Mouse (Mus musculus): ENCODE results near the gene Ccdc65. TPM values are rescaled to one million over a fixed set of nuclear protein-coding genes. Genes with fewer than 3 reads are reported as not detected.
A peak's percentile ranks its signal among the peaks of the same experiment; 100 is the strongest.
"Not testable (repeated sequence)": the region's sequence is repeated elsewhere in the genome, so short reads cannot be mapped to it uniquely, and the experiment has no call there.

The Ccdc65 gene
- polyA plus RNA-seq, 1 experiment: not detected

- Histone ChIP-seq H3K27ac (ENCODE audit: insufficient read depth, low read length) (no peak overlapping the region), H3K4me1 (ENCODE audit: control insufficient read depth, insufficient read depth, low read length) (no peaks in the 10 kb centered on the region), H3K9me3 (replicated peaks; ENCODE audit: control insufficient read depth, insufficient read depth, low read length, poor library complexity, severe bottlenecking) (no peaks in the 10 kb centered on the region), H3K36me3 (ENCODE audit: control insufficient read depth, insufficient read depth, low read length, poor library complexity, severe bottlenecking) (peaks cover 9% of the 10 kb centered on the region), H3K9ac (ENCODE audit: low read depth, poor library complexity, severe bottlenecking) (no peak overlapping the region), H3K4me3 (ENCODE audit: low read depth, low read length) (no peak overlapping the region), H3K27me3 (ENCODE audit: control insufficient read depth, insufficient read depth, low read length, poor library complexity, severe bottlenecking) (no peaks in the 10 kb centered on the region)
- TF ChIP-seq CTCF (IDR thresholded peaks at IDR 0.05; ENCODE audit: low read depth, low read length) (peak; percentile 70), POLR2A (IDR thresholded peaks at IDR 0.05; ENCODE audit: insufficient read depth, low read length) (no peak), EP300 (IDR thresholded peaks at IDR 0.05; ENCODE audit: insufficient read depth, low read depth, low read length) (no peak)
Measured at GRCm38 (mm10) chr15:98737881-98738280, 29.9 kb downstream of the Ccdc65 start.

DNA sequence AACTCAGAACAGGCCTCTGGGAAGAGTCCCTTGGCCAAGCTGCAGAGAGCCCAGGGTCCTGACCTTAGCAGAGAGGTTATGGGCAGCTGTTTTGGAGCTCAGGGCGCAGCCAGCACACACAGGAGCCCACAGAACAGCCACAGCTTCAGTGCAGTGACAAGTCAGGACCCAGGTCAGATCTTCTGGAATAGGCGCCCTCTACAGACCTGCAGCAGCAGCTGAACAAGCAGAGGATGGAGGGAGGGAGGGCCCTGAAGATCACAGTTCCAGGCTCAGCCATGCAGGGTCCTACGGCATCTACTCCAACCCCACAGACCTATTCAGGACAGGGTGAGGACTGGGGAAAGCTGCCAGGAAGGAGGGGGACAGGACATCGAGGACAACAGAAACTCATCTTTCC, 30.8 kb downstream of the Ccdc65 start:
- H3K4me1 ChIP-seq (ENCODE audit: control insufficient read depth, insufficient read depth, low read length): no peaks in the 10 kb centered on the region
- no peak overlapping the region for H3K4me3 ChIP-seq (ENCODE audit: low read depth, low read length)
- H3K9ac ChIP-seq (ENCODE audit: low read depth, poor library complexity, severe bottlenecking): no peak overlapping the region
- no peak overlapping the region for H3K27ac ChIP-seq (ENCODE audit: insufficient read depth, low read length)
- TF ChIP-seq EP300 (IDR thresholded peaks at IDR 0.05; ENCODE audit: insufficient read depth, low read depth, low read length): no peak
- TF ChIP-seq POLR2A (IDR thresholded peaks at IDR 0.05; ENCODE audit: insufficient read depth, low read length): no peak
- peak; percentile 67 for TF ChIP-seq CTCF (IDR thresholded peaks at IDR 0.05; ENCODE audit: low read depth, low read length)
- no peaks in the 10 kb centered on the region for H3K27me3 ChIP-seq (ENCODE audit: control insufficient read depth, insufficient read depth, low read length, poor library complexity, severe bottlenecking)
- no peaks in the 10 kb centered on the region for H3K9me3 ChIP-seq (replicated peaks; ENCODE audit: control insufficient read depth, insufficient read depth, low read length, poor library complexity, severe bottlenecking)
- peaks cover 9% of the 10 kb centered on the region for H3K36me3 ChIP-seq (ENCODE audit: control insufficient read depth, insufficient read depth, low read length, poor library complexity, severe bottlenecking)

- no peaks in the 10 kb centered on the region for H3K4me1 ChIP-seq (ENCODE audit: control insufficient read depth, insufficient read depth, low read length)
- TF ChIP-seq CTCF (IDR thresholded peaks at IDR 0.05; ENCODE audit: low read depth, low read length): no peak
- TF ChIP-seq POLR2A (IDR thresholded peaks at IDR 0.05; ENCODE audit: insufficient read depth, low read length): no peak
- no peak for TF ChIP-seq EP300 (IDR thresholded peaks at IDR 0.05; ENCODE audit: insufficient read depth, low read depth, low read length)
- H3K9ac ChIP-seq (ENCODE audit: low read depth, poor library complexity, severe bottlenecking): no peak overlapping the region
- no peak overlapping the region for H3K27ac ChIP-seq (ENCODE audit: insufficient read depth, low read length)
- peaks cover 9% of the 10 kb centered on the region for H3K36me3 ChIP-seq (ENCODE audit: control insufficient read depth, insufficient read depth, low read length, poor library complexity, severe bottlenecking)
- no peak overlapping the region for H3K4me3 ChIP-seq (ENCODE audit: low read depth, low read length)
- no peaks in the 10 kb centered on the region for H3K9me3 ChIP-seq (replicated peaks; ENCODE audit: control insufficient read depth, insufficient read depth, low read length, poor library complexity, severe bottlenecking)
- no peaks in the 10 kb centered on the region for H3K27me3 ChIP-seq (ENCODE audit: control insufficient read depth, insufficient read depth, low read length, poor library complexity, severe bottlenecking)
Measured at GRCm38 (mm10) chr15:98740219-98740618, 32.2 kb downstream of the Ccdc65 start.

DNA sequence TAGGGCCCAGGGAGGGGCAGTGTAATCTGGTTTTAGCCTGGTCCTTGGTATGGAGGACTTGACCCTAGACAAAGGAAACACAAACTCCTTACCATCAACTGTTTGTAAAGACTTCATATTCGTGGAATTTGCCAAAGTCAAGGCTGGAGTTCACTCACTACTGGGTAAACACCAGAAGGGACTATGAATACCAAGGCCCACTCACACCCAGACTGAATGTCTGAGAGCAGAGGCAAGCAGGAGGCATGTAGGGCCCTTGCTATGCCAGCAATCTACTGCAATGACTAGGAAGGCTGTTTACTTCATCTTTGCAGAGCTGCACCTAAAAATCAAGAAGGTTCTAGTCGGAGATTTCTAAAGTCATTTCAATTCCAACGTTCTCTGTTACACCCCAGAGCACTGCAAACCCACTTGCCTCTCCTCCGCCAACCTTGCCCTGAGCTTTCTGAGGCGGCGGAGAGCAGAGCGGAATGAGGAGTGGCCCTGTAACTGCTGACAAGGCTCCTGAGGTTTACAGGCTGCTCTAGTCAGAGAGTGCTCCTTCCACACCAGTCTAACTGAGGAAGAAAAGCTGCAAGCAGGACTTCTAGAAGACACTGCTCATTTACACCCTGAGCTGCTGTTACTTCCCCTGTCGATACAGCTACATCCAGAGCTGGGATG, 34.9 kb downstream of the Ccdc65 start:
- Histone ChIP-seq H3K27me3 (ENCODE audit: control insufficient read depth, insufficient read depth, low read length, poor library complexity, severe bottlenecking) (no peaks in the 10 kb centered on the region), H3K4me1 (ENCODE audit: control insufficient read depth, insufficient read depth, low read length) (no peaks in the 10 kb centered on the region), H3K36me3 (ENCODE audit: control insufficient read depth, insufficient read depth, low read length, poor library complexity, severe bottlenecking) (peaks cover 9% of the 10 kb centered on the region), H3K9ac (ENCODE audit: low read depth, poor library complexity, severe bottlenecking) (no peak overlapping the region), H3K4me3 (ENCODE audit: low read depth, low read length) (no peak overlapping the region), H3K9me3 (replicated peaks; ENCODE audit: control insufficient read depth, insufficient read depth, low read length, poor library complexity, severe bottlenecking) (no peaks in the 10 kb centered on the region), H3K27ac (ENCODE audit: insufficient read depth, low read length) (no peak overlapping the region)
- TF ChIP-seq EP300 (IDR thresholded peaks at IDR 0.05; ENCODE audit: insufficient read depth, low read depth, low read length) (no peak), POLR2A (IDR thresholded peaks at IDR 0.05; ENCODE audit: insufficient read depth, low read length) (no peak), CTCF (IDR thresholded peaks at IDR 0.05; ENCODE audit: low read depth, low read length) (no peak)

DNA sequence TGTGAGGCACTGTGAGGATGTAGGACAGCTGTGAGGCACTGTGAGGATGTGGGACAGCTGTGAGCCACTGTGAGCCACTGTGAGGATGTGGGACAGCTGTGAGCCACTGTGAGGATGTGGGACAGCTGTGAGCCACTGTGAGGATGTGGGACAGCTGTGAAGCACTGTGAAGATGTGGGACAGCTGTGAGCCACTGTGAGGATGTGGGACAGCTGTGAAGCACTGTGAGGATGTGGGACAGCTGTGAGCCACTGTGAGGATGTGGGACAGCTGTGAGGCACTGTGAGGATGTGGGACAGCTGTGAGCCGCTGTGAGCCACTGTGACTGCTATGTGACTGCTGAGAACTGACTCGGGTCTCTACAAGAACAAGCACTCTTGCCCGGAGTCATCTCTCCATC, 35.9 kb downstream of the Ccdc65 start:
- not testable (repeated sequence) for H3K27ac ChIP-seq (ENCODE audit: insufficient read depth, low read length); H3K27me3 ChIP-seq (ENCODE audit: control insufficient read depth, insufficient read depth, low read length, poor library complexity, severe bottlenecking); H3K9ac ChIP-seq (ENCODE audit: low read depth, poor library complexity, severe bottlenecking); H3K4me1 ChIP-seq (ENCODE audit: control insufficient read depth, insufficient read depth, low read length); H3K4me3 ChIP-seq (ENCODE audit: low read depth, low read length); H3K36me3 ChIP-seq (ENCODE audit: control insufficient read depth, insufficient read depth, low read length, poor library complexity, severe bottlenecking); H3K9me3 ChIP-seq (replicated peaks; ENCODE audit: control insufficient read depth, insufficient read depth, low read length, poor library complexity, severe bottlenecking)

- H3K36me3 ChIP-seq (ENCODE audit: control insufficient read depth, insufficient read depth, low read length, poor library complexity, severe bottlenecking): no peaks in the 10 kb centered on the region
- no peak for TF ChIP-seq EP300 (IDR thresholded peaks at IDR 0.05; ENCODE audit: insufficient read depth, low read depth, low read length)
- TF ChIP-seq POLR2A (IDR thresholded peaks at IDR 0.05; ENCODE audit: insufficient read depth, low read length): no peak
- no peak for TF ChIP-seq CTCF (IDR thresholded peaks at IDR 0.05; ENCODE audit: low read depth, low read length)
- no peaks in the 10 kb centered on the region for H3K4me1 ChIP-seq (ENCODE audit: control insufficient read depth, insufficient read depth, low read length)
Measured at GRCm38 (mm10) chr15:98746344-98746965, 38.4 kb downstream of the Ccdc65 start.

More at GRCm38 (mm10) chr15:98746344-98746965, 38.4 kb downstream of the Ccdc65 start:
- Histone ChIP-seq H3K27ac (ENCODE audit: insufficient read depth, low read length) (no peak overlapping the region), H3K27me3 (ENCODE audit: control insufficient read depth, insufficient read depth, low read length, poor library complexity, severe bottlenecking) (no peaks in the 10 kb centered on the region), H3K9me3 (replicated peaks; ENCODE audit: control insufficient read depth, insufficient read depth, low read length, poor library complexity, severe bottlenecking) (no peaks in the 10 kb centered on the region), H3K4me3 (ENCODE audit: low read depth, low read length) (no peak overlapping the region), H3K9ac (ENCODE audit: low read depth, poor library complexity, severe bottlenecking) (no peak overlapping the region)

Measured in ES-Bruce4 (cell line).